Mouse (Mus musculus) brain, adult 10 weeks (tissue): Measurements from ENCODE around the gene Emp1. TPM values are rescaled to one million over a fixed set of nuclear protein-coding genes. Genes with fewer than 3 reads are reported as not detected.

Experiments
- polyA plus RNA-seq: library from polyadenylated mRNA; stranded (reverse); fragments of 350-450 nt; fragmentation: Illumina TruSeq; extraction: RNeasy Lipid Tissue Mini Kit (QIAGEN cat#74804); gene quantifications from one replicate; pipeline ENCODE4 v1.2.3, GENCODE M21; 2015; ENCODE audit warnings: low read depth, low replicate concordance

Emp1 gene
- 3.3 TPM for polyA plus RNA-seq

GRCm38 (mm10) chr6:135362459-135363159, at the start of gene Emp1:
TSS of gene Emp1 (plus strand) at chr6:135362545.

Other genes with a start within 250 kb of the Emp1 start
- gene Gprc5d, start 244.3 kb upstream of the Emp1 start, polyA plus RNA-seq, result not detected
- 141 TPM for gene Fam234b, start 164.6 kb upstream of the Emp1 start, polyA plus RNA-seq
- gene Hebp1, start 164.5 kb upstream of the Emp1 start, polyA plus RNA-seq, result 68.5 TPM
- gene Gsg1, start 108.2 kb upstream of the Emp1 start, polyA plus RNA-seq, result 0.45 TPM
- not detected for gene Pbp2, start 52.1 kb upstream of the Emp1 start, polyA plus RNA-seq